Mouse (Mus musculus) spleen, postnatal 14 days (tissue): ENCODE data around the gene Olfr1357.
"Not testable (repeated sequence)": the region's sequence is repeated elsewhere in the genome, so short reads cannot be mapped to it uniquely, and the experiment has no call there.

Source experiments
- DNase-seq, 2 experiments: peaks; one replicate each; pipeline ENCODE4 v3.0.0; 2021 to 2022; ENCODE audit warnings: low spot score in 2 of 2

The Olfr1357 gene

DNA sequence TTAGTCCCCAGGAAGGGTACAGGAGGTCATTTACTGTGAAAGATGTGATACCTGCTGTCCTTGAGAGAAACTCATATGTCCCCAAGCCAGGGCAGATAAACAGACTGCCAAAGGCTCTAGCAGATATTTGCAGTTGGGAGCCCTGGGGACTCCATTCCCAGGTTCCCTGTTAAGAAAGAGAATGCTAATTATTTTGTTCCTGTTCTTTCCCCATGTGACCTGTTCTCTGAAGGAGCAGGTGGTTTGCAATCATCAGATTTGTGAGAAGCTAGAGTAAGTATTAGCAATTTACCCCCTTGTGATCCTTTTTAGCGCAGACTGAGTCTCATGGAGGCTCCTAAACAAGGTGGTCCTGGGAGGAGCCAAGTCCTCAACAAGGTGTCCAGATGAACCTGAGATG is at the start of gene Olfr1357:
Olfr1357 (minus strand) TSS at position 101 of the 400 bp plus-strand sequence.
- no peak for DNase-seq

DNA sequence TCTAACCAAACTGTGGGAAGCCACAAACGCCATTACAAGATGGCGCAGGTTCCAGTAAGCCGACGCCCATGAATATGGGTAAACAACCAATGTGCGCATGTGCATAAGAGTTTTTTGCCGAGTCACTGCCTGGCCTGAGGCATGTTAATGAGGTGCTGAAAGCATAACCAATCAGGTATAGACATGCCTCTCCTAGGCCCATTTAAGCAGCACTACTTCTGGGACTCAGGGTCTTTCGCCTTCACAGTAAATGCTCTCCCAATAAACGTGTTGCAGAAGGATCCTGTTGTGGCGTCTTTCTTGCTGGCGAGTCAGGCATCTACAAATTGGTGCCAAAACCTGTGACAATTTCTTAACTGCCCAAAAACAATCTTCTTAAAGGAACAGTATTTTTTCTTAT is 48.8 kb upstream of the Olfr1357 start:
- DNase-seq: not testable (repeated sequence)

DNA sequence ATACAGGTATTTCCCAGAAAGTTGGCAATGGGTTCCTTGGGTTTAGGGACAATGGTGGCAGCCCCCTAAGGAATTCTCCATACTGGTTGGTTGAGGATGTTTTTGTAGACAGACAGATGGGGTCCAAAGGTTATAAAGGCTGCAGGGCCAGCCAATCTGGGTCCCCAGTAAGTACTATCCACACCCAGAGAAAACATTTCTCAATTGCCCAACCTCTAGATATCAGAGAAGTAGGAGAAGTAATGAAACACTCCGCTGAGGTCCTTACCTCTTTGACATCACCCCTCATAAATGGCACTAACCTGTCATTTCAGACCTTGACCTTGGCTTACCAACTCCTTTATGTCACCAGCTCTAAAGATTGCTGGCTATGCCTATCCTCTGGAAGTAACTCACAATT is 46.7 kb upstream of the Olfr1357 start:
- DNase-seq: no peak

DNA sequence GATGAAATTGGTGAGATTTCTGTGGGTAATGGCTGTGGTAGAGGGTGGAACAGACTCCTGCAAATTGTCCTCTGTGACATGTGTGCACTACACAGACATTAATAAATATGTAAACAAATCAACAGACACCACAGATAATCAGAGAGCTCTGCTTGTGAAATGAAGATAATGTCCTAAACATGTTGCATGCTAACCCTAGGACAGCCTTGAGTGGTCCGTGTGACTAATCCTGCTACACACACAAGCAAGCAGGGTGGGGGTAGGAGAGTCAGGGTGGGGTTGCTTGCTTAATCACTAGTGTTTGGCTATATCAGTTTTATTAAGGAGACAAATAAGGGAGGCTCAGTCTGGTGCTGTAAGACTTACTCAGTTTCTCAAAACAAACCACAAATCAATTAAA is 43.3 kb upstream of the Olfr1357 start:
- DNase-seq: no peak

DNA sequence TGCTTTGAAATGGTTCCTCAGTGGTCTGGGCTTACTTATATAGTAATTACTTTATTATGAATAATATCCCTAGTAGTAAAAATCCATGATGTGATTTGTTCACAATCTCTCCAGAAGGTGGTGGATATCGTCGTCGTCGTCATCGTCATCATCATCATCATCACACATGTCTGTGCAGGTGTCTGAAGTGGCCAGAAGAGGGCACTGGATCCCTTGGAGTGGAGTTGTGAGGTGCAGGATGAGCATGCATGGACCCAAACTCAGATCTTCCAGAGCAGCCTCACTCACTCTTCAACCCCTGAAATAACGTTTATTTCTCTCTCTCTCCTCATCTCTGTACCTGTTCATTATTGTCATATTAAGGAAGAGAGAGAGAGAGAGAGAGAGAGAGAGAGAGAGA is 14.4 kb upstream of the Olfr1357 start:
- no peak for DNase-seq

DNA sequence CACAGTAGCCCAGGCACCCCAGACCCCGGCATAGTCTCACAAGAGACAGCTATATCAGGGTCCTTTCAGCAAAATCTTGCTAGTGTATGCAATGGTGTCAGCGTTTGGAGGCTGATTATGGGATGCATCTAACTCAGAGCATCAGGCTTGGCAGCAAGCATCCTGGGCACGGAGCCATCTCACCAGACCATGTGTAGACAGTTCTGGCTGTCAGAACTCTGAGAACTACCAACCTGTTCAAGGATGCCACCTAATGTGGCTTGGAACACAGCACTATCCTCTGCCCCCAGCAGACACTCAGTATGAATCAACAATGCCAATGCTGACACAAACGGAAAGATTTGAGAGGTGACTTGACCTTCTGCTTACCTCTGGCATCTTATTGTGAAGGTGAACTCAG is 12.3 kb upstream of the Olfr1357 start:
- DNase-seq: no peak

DNA sequence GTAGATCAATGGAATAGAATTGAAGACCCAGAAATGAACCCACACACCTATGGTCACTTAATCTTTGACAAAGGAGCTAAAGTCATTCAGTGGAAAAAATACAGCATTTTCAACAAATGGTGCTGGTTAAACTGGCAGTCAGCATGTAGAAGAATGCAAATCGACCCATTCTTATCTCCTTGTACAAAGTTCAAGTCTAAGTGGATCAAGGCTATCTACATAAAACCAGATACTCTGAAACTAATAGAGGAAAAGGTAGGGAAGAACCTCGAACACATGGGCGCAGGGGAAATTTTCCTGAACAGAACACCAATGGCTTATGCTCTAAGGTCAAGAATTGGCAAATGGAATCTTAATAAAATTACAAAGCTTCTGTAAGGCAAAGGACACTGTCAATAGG is 5.3 kb upstream of the Olfr1357 start:
- not testable (repeated sequence) for DNase-seq

DNA sequence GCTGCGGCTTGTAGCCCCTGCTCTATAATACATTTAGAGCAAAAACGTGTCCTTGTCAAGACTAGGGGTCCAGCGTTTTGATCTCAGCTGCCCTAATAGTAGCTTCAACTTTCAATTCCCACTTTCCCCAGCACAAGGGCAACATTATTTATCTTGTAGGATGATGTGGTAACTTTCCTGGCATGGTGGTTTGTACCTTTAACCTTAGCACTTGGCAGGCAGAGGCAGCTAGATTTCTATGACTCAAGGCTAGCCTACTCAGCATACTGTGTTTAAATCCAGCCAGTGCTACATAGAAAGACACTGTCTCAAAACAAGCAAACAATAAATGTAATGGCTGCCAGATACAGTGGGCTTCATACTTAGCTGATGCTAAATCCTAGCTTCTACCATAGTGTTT is 10.3 kb downstream of the Olfr1357 start:
- no peak for DNase-seq

DNA sequence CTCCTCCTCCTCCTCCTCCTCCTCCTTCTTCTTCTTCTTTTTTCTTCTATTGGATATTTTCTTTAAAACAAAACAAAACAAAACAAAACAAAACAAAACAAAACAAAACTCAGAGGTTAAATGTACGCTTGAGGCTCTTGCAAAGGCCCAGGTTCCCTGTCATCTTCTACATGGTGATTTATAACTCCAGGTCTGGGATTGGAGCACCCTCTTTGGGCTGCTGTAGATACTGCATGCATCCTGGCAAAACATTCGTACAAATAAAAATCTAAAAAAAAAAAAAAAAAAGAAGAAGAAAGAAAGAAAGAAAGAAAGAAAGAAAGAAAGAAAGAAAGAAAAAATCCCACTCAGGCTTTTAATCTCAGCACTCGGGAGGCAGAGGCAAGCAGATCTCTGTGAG is 12.8 kb downstream of the Olfr1357 start:
- DNase-seq: no peak

DNA sequence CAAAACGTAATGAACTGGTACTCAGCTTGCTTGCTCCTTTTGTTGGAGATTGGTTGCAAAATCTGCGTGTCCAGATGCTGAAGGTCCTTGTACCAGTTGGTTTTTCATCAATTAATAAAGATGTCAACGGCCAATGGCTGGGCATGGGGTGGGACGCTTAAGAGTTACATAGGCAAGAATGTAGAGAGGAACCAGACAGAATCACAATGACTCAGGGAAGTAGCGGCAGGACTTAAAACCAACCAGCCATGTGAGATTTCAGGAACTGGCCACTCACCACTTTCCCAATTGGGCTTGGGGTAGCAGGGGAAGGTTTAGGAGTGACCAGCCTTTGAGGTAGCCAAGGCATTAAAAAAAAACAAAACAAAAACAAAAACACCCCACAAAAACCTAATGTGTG is 18.0 kb downstream of the Olfr1357 start:
- DNase-seq: no peak

DNA sequence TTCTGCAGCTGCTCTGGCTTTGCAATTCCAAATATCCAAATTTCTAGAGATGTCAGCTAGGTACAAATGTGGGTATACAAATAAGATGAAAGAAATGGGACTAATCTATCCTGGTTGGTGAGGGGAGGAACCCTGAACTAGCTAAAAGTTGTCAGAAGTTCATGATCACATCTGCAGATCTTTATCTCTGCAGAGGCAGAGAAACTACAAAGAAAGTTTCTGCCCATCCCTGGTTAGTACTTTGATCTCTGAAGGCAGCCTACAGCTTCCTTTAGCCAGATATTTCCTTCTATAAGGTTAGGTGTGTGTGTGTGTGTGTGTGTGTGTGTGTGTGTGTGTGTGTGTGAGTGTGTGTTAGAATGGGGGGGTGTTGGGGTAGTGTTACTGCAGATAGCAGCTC is 23.3 kb downstream of the Olfr1357 start:
- DNase-seq: no peak

DNA sequence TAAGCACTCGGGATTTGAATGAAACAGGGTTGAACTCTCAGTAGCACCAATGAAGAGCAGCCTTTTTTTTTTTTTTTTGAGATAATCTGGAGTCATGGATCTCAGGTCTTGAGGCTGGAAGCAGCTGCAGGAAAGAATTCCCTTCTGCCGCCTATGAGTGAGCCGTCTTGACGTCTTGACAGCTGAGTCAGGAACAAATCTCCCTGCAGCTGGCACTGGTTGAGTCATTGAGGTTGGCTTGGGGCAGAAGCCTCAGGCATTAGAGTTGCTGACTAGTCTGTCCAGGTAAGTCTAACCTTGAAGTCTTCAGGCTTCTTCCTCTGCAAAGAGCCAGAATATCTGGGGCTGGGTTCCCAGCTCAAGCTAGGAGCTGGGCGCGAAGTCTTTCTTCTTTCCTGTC is 23.7 kb downstream of the Olfr1357 start:
- DNase-seq: no peak

DNA sequence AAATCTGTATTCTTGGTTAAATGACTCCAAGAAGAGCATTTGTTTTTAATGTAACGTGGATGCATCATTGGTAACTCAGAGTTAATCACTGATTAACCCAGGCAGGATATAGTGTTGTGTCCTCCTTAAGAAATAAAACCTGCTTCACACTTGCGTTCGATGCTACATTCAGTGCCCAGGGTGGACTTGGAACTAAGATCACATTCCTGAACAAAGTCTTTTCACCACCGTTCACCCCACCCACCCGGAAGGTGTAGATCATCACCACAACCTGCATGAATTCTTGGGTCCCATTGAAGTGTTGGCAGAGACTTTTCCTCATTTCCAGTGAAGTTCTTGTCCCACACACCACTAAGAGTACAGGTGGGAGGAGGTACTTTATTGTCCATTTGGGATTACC is 24.1 kb downstream of the Olfr1357 start:
- no peak for DNase-seq

DNA sequence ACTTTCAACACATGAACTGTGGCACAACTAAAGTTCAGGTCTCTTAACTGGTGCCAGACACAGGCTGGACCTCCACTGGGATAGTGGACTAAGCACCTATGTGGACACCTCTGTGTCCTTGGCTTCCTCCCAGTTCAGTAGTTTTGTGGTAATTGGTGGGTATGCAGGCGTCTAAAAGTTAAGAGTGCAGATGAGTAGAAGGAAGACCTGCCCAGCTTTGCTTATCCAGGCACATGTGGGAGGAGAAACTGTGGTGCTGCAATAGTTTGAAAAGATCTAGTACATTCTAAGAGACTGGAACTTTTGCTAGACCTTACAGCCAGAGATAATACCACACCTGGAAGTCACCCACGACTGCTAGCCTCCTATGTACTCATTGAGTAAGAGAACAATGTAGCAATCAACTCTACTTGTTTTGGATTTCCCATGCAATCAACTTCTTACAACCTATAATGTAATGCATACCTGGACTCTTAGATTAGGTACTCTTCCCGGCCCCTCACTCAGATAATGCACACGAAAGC is 25.0 kb downstream of the Olfr1357 start:
- no peak for DNase-seq

DNA sequence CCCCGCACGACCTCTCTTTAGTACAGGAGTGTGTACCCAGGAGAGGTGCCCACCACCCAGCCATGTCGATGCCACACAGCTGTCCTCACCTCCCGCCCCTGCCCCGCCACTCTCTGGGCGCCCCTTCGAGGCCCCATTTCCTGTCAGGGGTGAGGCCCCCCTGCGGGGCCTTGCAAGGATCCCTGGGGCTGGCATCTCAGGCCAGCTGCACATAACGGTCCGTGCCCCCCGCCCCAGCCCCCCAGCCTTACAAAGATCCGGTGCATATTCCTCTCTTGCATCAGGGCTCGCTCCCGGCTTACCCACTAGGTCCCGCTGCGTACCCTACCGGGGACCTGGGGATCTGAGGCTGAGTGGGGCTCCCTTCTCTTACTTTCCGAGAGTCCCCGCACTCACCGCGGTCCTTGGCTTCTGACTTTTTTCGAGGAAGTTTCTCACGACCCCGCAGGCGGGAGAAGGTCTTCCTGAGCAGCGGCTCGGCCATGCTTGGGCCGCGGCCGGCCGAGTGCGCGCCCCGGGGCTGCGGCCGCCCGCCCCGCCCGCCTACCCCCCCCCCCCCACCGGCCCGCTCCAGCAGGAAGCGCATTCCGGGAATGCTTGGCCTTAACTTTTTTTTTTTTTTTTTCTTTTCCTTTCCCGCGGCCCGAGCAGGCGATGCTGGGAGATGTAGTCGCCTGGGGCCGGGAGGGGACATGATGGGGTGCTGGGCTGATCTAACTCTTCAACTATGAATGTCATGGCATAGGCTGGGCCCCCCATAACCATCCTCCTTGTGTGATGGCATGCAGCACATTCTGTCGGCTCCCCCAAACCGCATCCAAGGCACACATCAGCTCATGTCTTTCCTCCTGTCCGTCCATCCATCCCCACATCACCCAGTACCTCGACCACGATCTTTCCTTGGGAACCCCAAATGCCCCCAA is 26.2 kb downstream of the Olfr1357 start, which contains the start of gene Syde1:
Syde1 (minus strand) TSS at position 559 of the 923 bp plus-strand sequence.
- DNase-seq: peak in 1 of 2 experiments; percentile 20

DNA sequence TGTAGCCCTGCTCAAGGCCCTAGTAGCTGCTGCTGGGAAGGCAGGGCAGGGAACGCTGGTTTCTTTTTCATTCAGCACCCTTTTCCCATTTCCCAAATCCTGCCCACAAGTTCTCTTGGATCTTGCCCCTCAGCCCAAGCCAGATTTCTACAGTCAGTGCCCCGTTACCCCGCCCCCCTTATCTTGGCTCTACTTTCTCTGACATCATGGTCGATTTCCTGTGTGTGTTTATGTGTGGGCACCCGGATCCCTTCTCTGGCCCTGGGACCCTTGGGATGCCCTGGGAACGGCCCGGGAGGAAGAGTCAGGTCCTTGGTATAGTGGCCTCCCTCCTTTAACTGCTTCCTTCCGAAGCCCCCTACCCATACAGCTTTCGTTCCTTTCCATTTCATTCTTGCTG is 27.1 kb downstream of the Olfr1357 start:
- DNase-seq: no peak

DNA sequence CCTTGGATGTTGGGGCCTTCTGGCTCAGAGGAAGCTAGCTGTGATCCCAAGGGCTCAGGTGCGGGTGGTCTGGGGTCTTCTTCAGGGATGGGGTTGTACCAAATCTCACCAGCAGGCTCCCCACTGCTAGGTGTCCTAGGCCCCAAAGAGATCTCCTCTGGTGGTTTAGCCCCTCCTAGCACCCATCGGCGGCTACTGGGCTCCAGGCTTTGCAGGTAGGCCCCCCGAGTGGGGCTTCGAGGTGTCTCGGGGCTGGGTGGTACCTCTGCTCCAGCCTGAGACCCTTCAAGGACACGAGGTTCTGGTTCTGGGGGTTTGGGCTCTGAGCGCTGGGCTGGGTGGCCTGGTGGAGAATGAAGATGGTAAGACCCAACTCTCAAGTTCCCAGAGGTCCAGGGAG is 28.0 kb downstream of the Olfr1357 start:
- DNase-seq: no peak

DNA sequence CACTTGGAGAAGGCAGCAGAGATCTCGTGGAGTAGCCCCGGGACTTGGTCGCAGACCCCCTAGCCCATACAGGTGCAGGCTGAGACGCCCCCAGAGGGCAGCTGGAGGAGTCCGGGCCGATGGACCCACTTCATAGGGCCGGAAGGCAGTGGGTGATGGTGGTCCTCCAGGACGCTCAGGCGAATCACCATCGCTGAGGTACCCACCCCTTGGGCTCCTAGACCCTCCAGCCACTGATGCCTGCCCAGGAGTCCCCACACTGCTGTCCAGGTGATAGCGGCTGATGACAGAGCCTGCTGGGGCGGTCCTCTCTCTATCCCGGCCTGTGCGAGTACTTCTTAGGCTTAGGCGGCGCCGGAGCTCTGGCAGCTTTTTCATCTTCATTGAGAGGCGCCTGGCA is 28.6 kb downstream of the Olfr1357 start:
- DNase-seq: no peak

DNA sequence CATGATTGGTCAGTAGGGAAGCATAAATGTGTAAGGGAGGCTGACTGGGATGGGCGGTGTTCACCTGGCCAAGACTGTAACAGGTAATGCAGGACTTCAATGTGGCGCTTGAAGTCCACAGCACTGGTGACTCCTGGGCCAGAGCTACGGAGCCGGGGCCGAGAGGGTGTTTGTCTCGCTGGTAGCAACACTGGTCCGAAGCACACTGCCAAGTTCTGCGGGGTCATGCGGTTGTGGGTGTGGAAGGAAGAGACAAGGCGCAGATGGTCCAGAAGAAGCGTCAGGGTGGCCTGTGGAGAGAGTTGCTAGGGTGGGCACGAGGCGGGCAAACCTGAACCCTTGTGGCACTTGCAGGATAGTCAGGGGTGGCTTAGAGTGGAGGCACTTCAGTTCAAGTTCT is 31.8 kb downstream of the Olfr1357 start:
- DNase-seq: no peak

DNA sequence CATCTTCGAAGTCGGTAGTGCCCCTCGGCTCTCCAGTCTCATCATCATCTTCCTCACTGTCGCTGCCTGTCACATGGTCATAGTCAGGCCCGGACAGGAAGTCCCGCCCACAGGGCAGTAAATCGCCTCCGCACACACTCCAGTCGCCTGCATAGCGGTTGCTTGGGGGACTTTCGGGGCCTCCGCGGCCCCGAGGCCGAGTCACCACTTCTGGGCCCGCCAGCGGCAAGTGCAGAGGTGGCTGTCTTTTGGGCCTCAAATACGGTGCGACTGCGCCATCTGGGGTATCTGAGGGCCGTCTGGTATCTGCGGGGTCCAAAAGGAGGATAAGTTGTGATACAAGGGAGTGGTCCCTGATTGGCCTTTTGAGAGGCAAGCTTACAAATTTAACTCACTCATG is 32.3 kb downstream of the Olfr1357 start:
- DNase-seq: no peak

DNA sequence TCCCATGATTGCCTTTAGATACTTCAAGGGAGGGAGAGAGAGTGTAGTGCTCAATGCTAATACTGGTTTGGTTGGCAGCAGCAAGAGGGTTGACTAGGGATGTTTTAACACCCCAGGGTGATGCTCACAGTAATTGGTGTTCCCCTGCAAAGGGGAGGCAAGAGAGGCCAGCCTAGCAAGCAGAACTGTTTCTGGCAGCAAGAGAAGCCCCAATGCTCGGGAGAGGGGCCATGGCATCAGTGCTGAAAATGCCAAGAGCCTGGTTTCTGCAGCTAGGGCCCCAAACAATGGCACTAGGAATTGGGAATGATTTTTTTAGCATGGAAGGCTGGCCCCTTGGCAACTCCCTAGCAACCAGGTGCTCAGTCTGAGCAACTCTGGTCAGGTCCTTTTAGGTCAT is 32.9 kb downstream of the Olfr1357 start:
- no peak for DNase-seq

DNA sequence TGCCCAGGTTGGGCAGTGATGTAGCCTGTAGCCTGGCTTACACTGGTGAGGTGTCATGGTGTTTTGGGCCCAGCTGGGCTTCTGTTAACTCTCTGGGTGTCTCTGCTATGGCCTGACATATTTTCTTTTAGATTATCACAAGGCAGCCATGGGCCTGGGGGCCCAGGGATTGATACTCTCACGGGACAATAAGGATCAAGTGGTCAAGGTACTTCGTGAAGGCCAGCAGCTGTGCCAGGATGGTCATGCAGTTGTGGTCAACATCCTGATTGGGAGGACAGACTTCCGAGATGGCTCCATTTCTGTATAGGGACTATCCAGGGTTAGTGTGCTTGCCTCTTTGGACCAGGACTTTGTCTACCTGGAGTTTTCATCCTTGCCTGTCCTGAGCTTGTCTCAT is 33.9 kb downstream of the Olfr1357 start:
- DNase-seq: no peak

DNA sequence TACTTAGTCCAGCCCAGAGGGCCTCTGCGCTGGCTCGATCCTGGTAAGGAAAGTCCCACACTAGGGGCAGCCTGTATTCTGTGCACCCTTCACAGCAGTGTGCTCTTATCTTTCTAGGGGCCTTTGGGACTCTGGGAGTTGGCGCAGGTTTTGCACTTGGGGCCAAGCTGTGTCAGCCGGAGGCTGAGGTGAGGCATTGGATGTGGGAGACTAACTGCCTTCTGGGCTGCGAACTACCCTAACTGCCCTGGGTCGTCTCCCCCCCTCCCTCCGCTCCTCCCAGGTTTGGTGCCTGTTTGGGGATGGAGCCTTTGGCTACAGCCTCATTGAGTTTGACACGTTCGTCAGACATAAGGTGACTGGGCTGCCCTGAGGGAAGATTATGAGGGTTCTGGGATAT is 34.5 kb downstream of the Olfr1357 start:
- DNase-seq: no peak
